Mouse (Mus musculus) left cerebral cortex, adult 11 months (tissue): Measurements from ENCODE around the gene Gpc5.

Experiments used
- DNase-seq: peaks from one replicate; pipeline ENCODE4 v3.0.0; 2022; ENCODE audit warnings: low spot score

The Gpc5 gene

DNA sequence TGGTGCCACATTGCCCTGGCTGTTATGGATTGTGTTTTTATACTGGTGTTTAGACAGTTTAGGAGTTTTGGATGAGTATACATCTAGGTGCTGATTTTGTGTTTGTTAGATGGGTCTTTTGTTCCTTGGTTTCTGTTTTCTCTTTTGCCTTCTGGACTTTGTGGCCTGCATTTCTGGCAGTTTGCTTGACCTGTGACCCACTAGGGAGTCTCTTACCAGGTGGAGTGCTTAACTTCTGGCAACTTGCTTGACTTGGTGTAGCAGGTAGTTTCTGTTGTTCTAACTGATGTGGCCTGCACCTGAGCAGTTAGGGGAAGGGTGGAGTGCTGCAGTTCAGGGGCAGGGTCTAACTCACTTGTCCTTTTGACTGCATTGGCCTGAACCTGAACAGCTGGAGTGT is 14.3 kb downstream of the Gpc5 start:
- DNase-seq: no peak

GRCm38 (mm10) chr14:115107467-115107866 is 15.5 kb downstream of the Gpc5 start:
- no peak for DNase-seq

DNA sequence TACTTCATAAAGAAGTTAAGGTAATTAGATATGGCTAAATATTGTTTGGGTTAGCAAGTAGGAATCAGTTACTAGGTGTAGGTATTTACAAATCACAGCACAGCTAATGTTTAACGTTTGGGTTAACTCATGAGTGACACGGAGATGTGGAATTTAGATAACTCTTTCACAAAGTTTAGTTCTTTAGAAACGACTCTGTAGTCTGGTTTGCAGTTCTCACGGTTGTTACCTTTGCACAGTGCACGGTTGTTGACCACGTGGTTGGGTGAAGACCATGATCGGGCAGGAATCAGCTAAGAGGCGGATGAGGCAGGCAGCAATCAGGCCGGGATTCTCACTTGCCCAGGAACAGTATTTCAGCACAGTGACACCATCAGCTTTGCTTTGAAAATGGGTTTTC is 26.6 kb downstream of the Gpc5 start:
- no peak for DNase-seq

- DNase-seq: no peak
These were observed 56.8 kb downstream of the Gpc5 start for GRCm38 (mm10) chr14:115148821-115149220.

DNA sequence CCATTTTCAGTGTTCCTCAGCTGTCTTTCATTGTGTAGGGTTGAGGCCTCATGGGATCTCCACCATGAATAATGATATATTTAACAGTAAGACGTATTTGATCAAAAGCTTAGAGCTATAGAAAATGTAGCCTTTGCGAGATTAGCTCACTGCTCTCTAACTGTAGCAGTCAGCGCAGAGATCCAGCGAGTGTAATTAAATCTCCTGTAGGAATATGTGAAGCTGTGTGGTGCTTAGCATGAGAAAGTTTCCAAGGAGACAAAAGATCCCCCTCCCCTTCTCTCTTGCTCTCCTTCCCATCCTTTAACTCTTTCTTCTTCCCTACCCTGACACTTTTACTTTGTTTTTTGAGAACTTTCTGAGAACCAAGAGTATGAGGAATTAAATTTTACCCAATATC is 64.6 kb downstream of the Gpc5 start:
- no peak for DNase-seq

- no peak for DNase-seq
These were observed 85.4 kb downstream of the Gpc5 start for GRCm38 (mm10) chr14:115177322-115177836.

GRCm38 (mm10) chr14:115179925-115180324 is 87.9 kb downstream of the Gpc5 start:
- DNase-seq: no peak

DNA sequence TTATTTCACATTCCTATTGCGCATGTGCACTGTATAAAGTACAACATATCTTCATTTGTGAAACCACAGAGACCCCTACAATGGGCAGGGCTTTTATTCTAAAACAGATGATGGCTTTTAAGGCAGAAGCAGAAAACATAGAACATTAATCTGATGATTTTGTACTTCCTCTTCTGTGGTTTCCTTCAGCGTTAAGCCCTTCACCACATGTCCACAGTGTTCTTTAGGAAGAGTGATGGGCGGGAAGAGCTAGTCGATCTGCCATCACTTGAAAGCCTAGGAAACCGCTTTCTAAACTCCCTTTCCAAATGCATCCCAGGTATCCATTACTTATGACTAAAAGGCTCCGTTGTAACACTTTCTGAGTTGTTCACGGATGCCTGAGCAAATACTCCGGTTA is 96.2 kb downstream of the Gpc5 start:
- no peak for DNase-seq

DNA sequence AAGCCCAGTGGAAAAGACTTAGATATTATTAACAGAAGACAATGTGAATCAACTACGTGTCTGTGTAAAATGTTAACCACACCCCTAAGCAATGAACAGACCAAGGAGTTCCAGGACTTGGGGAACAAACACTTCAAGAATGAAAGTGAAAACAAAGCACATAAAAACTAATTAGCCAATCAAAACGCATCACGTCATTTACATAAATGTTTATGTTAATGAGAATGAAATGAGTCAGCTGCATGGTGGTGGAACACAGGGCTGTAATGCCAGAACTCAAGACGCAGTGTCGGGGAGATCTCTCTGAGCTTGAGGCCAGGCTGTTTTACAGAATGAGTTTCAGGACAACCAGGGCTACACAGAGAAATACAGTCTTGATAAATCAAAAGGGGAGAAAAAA is 136.1 kb downstream of the Gpc5 start:
- no peak for DNase-seq

GRCm38 (mm10) chr14:115236387-115236786 is 144.4 kb downstream of the Gpc5 start:
- no peak for DNase-seq

DNA sequence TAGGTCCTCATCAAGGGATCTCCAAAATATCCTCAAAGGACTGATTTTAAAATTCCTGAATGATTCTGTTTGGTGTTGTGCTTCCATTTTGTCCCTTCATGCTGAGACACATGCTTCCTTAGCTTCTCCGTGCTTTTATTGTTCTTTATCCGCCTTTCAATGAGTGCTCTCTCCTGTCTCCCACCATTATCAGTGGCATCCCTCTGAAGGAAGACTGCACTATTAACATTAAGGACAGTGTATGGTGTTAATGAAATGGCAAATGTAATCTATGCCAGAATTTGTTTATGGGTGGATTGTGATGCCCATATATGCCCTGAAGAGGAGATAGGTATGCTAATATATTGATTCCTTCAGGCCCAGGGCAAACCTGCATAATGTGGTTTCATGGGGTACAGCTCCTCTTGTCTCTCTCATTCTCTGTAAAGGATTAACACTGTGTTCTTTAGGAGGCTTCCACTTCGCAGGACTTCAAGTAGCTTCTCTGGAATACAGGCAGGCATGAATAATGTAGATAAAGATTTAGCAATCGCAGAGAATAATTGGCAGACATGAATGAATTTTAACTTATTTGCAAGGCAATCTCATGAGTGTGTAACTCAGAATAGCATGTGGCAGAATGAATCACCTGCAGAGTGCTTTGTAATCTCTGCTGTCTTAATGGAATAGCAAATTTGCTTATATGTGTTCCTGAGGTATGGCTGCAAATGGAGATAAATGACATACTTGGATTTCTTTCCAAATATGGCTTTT is 148.8 kb downstream of the Gpc5 start:
- no peak for DNase-seq

- DNase-seq: no peak
These were observed 158.5 kb downstream of the Gpc5 start for GRCm38 (mm10) chr14:115250537-115250936.

GRCm38 (mm10) chr14:115251791-115252190 is 159.8 kb downstream of the Gpc5 start:
- no peak for DNase-seq

- DNase-seq: no peak
These were observed 161.1 kb downstream of the Gpc5 start for GRCm38 (mm10) chr14:115253155-115253554.

DNA sequence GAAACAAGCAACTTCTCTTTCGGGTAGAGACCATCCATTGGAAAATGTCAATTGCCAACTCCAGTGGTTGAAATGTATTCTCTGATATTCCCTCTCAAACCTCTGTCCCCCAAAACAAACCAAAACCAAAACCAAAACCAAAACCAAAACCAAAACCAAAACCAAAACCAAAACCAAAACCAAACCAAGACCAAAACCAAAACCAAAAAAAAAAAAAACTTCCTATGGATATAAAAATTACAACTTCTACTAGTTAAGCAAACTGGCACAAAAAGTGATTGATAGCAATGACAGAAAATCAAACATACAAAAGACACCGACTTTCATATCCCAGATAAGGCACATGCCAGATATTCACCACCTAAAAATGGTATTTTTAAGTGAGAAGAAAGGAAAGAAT is 161.7 kb downstream of the Gpc5 start:
- DNase-seq: no peak

DNA sequence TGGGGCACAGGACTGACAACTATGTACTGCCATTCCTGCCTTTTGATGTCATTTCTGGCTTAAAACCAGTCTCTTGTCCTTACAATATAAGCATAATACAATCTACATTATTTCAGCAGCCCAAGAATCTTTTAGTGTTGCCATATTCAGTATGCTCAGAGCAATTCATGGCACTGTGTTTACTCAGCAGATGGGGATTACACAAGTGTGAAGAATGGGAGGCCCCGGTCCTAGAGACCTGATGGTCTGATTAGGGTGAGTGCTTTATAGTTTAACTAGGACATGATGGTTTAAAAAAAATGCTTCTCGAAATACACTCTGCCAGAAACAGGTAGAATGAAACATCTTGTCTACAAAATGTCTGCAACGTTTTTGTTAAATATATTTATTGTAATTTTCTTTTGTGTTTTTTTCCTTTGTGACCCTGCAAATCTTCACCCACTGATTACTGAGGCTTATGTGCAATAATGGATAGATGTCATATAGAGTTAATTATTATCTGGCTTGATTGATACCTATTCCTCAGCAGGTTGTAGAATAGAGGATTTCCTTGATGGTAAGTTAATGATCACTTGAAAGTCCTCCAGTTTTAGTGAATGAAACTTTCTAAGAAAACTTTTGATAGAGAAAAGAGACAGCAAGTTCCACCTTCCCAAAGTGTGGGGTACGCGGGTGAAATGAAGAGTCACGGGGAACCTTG is 177.8 kb downstream of the Gpc5 start:
- DNase-seq: no peak

DNA sequence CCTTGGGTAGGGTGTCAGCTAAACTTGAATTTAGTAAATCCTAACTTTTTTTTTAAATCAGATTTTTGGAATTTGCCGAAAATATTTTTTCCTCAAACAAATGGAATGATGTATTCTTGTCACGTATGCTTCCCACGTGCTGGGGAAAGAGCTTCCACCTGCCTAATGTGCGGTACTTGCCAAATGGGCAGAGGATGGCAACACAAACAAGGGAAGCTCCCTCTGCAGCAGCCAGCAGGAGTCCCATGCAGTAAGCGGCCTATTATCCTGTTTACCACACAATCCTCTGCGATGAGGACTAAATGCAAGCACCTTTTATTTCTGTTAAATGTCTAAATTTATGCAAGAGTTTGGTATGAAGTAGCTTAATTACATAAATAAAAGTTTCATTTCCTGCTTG is 178.4 kb downstream of the Gpc5 start:
- DNase-seq: no peak

GRCm38 (mm10) chr14:115282782-115283181 is 190.8 kb downstream of the Gpc5 start:
- no peak for DNase-seq

DNA sequence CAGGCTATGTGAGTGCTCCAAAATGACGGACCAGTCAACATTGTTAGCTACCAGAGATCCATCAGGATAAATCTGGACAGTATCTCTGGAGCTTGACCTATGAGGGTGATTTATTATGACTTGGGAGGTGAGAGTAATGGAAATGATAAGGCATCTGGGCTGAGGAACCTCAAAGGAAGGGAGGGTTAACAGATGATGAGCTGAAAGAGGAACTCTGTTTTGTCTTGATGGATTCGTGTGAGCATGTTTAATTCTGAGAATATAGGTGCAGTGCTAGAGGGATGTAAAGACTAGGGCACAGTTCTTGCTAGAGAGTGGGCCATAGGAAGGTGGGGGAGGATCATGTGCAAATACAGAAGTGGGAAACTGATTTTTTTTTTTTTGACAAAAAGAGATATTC is 232.2 kb downstream of the Gpc5 start:
- DNase-seq: no peak

DNA sequence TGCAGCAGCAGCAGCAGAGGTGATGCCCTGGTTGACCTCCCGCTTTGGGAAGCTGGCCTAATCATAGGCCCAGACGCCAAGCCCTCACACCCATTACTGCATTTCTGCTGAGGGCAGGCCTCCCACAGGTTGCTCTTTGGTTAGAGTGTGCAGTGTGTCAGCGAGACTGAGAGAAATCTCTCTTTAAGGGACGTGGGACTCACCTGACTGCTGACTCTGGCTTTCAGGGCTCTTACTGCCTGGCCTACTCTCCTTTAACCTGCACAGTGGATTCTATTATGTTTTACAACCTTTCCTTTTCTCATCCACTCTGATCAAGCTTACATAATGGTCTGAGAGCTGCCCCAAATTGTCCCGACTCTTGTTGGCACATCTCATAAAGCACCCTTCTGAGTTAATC is 234.4 kb downstream of the Gpc5 start:
- no peak for DNase-seq

DNA sequence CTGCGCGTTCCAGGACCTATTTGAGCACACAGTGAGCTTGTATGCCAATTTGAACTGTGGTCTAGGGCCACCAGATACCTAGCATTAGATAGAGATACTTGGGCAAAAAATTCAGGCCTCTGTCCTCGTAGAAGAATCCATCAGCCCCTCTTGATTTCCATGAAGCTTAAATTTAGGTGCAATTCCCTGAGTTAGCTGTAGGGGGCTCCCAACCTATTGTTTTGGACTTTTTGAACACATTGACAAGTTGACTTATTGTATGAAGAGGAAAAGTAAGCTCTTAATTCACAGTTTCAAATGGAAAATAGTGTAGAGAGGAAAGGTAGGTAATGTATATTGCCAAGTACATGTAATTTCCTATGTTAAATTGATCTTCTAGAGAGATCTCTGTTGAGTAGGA is 247.1 kb downstream of the Gpc5 start:
- DNase-seq: no peak

- DNase-seq: no peak
These were observed 250.6 kb downstream of the Gpc5 start for GRCm38 (mm10) chr14:115342597-115342996.

- DNase-seq: no peak
These were observed 257.4 kb downstream of the Gpc5 start for GRCm38 (mm10) chr14:115349448-115349847.
